Mouse (Mus musculus) liver, embryonic 11.5 days (tissue): Measurements from ENCODE around the gene Stag1. TPM values are rescaled to one million over a fixed set of nuclear protein-coding genes. Genes with fewer than 3 reads are reported as not detected.

ENCODE experiments used
- ATAC-seq: fragments of 200-750 bp; cut with Nextera tagmentation; replicated peaks from 2 replicates; pipeline ENCODE4 v1.8.0; 2017; ENCODE audit warnings: moderate number of reproducible peaks, mild to moderate bottlenecking, moderate TSS enrichment, moderate library complexity; ENCODE audit not compliant: low FRiP score
- DNase-seq: peaks from one replicate; pipeline ENCODE4 v3.0.0-alpha.2; 2017; ENCODE audit warnings: low spot score
- H3K27ac ChIP-seq: fragments of 300-500 bp; sonication (generic); 2 replicates; pipeline ENCODE4 v1.5.1; 2014; ENCODE audit warnings: mild to moderate bottlenecking, low read depth, low read length, control low read depth
- H3K27me3 ChIP-seq: fragments of 300-500 bp; sonication (generic); replicated peaks from 2 replicates; pipeline ENCODE4 v1.6.1; 2014; ENCODE audit warnings: low read length, mixed read lengths; ENCODE audit not compliant: control insufficient read depth, insufficient read depth
- H3K36me3 ChIP-seq: fragments of 300-500 bp; sonication (generic); 2 replicates; pipeline ENCODE4 v1.6.1; 2014; ENCODE audit warnings: mild to moderate bottlenecking, low read length, moderate library complexity, mixed read lengths; ENCODE audit not compliant: control insufficient read depth, insufficient read depth
- H3K4me1 ChIP-seq: fragments of 300-500 bp; sonication (generic); replicated peaks from 2 replicates; pipeline ENCODE4 v1.6.1; 2014; ENCODE audit warnings: low read length, mixed read lengths; ENCODE audit not compliant: control insufficient read depth, insufficient read depth
- H3K4me2 ChIP-seq: fragments of 300-500 bp; sonication (generic); 2 replicates; pipeline ENCODE4 v1.6.1; 2014; ENCODE audit warnings: mild to moderate bottlenecking, control low read depth, moderate library complexity
- H3K4me3 ChIP-seq: fragments of 300-500 bp; sonication (generic); 2 replicates; pipeline ENCODE4 v1.5.1; 2014; ENCODE audit warnings: low read depth, low read length, control low read depth
- H3K9ac ChIP-seq: fragments of 300-500 bp; sonication (generic); 2 replicates; pipeline ENCODE4 v1.6.1; 2014; ENCODE audit warnings: low read depth, low read length, control low read depth
- H3K9me3 ChIP-seq: fragments of 300-500 bp; sonication (generic); 2 replicates; pipeline ENCODE4 v1.6.1; 2016; ENCODE audit warnings: low read length, inconsistent platforms, mixed read lengths; ENCODE audit not compliant: control insufficient read depth
- WGBS: fragments of 180-500 bp; shearing (Covaris S2); extraction: QIAGEN DNeasy Blood & Tissue Kit; methylation state at CpG from one replicate; pipeline ENCODE4 v1.1.7; 2014; 5-methylcytosine and 5-hydroxymethylcytosine counted together
- polyA plus RNA-seq: library from polyadenylated mRNA; unstranded; fragments of >200 nt; fragmentation: Nextera tagmentation; extraction: Ambion mirVana; gene quantifications from 2 replicates; pipeline ENCODE4 v1.2.1, GENCODE M21; 2014

Gene Stag1
- polyA plus RNA-seq, 1 experiment from 2014 or later: 32.3 TPM

DNA sequence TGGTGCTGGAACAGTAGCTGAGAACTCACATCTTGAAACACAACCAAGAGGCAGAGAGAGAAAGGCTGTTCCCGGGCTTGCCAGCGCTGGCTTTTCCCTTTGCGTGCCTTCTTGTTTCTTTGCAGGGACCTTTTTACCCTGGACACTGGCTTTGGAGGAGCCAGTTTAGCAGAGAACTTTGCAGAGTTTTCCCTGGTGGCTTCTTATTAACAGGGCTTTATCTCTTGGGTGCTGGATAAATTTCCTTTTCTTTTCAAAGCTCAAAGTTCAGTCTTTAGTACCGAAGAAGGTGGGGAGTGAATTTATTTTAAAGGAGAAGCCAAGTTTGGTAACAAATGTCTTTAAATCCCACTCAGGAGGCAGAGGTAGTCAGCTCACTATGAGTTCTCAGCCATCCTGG, 329.0 kb downstream of the Stag1 start:
- H3K4me3 ChIP-seq: no peak overlapping the region
- H3K27me3 ChIP-seq: no peaks in the 10 kb centered on the region
- no peaks in the 10 kb centered on the region for H3K9me3 ChIP-seq
- ATAC-seq (no peak), DNase-seq (no peak)
- no peaks in the 10 kb centered on the region for H3K4me1 ChIP-seq
- no peak overlapping the region for H3K27ac ChIP-seq
- 89% methylated on average over 4 of the region's 4 CpGs for WGBS
- no peak overlapping the region for H3K9ac ChIP-seq
- peaks cover 12% of the 10 kb centered on the region for H3K36me3 ChIP-seq
- H3K4me2 ChIP-seq: no peak overlapping the region

DNA sequence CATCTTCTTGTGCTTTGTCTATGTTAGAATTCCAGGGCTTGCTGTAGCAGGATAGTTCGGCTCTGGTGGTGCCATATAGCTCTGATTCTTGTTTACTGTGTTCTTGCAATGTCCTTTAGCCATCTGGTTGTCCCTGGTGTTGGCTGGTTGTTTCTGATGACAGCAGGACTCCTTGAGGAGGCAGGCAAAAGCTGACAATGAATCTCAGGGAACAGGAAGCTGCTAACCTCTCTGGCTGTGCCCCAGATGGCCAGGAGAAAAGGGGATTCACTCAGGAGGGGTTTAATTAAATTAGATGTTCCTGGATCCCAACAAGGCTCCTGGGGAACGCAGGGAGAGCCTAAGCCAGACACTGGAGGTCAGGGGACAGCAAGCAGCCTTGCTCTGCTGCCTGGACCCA, 344.4 kb downstream of the Stag1 start:
- no peaks in the 10 kb centered on the region for H3K4me1 ChIP-seq
- H3K9me3 ChIP-seq: no peaks in the 10 kb centered on the region
- DNase-seq (no peak), ATAC-seq (no peak)
- 74% methylated on average over 2 of the region's 2 CpGs for WGBS
- H3K4me3 ChIP-seq: no peak overlapping the region
- no peak overlapping the region for H3K9ac ChIP-seq
- H3K4me2 ChIP-seq: no peak overlapping the region
- H3K27me3 ChIP-seq: no peaks in the 10 kb centered on the region
- H3K36me3 ChIP-seq: no peaks in the 10 kb centered on the region
- no peak overlapping the region for H3K27ac ChIP-seq

DNA sequence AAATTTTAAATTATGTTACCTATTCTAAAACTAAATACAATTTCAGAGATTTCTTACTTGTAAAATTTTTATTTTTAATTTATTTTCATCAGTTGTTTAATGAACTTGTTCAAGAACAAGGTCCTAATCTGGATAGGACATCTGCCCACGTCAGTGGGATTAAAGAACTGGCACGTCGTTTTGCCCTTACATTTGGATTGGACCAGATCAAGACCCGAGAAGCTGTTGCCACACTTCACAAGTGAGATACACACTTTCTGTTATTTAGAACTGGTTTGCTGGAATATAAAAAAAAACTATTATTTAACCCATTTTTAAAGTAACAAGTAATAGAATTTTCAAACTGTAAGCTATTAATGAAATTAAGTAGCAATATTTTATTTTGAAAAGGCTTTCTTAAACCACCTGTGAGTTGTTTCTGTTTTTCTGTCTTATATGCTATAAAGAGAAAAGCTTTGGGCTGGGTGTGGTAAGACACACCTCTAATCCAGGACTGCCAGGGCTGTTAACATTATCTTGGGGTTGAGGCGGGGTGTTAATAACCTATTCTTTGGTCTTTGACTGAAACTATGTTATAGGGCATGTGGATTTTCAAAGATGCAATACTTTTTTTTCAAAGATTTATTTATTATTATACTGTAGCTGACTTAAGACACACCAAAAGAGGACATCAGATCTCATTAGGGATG, 347.2 kb downstream of the Stag1 start:
- no peak overlapping the region for H3K4me2 ChIP-seq
- no peak overlapping the region for H3K9ac ChIP-seq
- H3K4me1 ChIP-seq: no peaks in the 10 kb centered on the region
- no peaks in the 10 kb centered on the region for H3K9me3 ChIP-seq
- no peak for DNase-seq
- no peak overlapping the region for H3K27ac ChIP-seq
- no peaks in the 10 kb centered on the region for H3K36me3 ChIP-seq
- no peak overlapping the region for H3K4me3 ChIP-seq
- no peaks in the 10 kb centered on the region for H3K27me3 ChIP-seq
- no peak for ATAC-seq
- 87% methylated on average over 5 of the region's 5 CpGs for WGBS

DNA sequence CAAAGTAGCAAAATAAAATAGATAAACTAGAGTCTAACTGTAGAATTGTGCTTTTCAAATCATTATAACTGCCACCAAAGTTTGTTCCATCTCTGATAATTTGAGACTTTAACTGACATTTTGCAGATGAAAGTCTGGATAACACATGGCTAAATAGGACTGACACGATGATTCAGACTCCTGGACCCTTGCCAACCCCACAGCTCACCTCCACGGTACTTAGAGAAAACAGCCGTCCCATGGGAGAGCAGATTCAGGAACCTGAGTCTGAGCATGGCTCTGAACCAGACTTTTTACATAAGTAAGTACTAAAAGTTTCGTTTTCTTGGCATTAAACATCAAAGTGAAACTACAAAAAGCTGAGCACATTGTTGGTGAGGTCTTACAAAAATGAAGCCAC, 353.9 kb downstream of the Stag1 start:
- no peak for ATAC-seq
- Histone ChIP-seq H3K9ac (no peak overlapping the region), H3K4me3 (no peak overlapping the region), H3K27me3 (no peaks in the 10 kb centered on the region), H3K36me3 (peaks cover 7% of the 10 kb centered on the region; the same call in 1 of the 2 replicates), H3K4me2 (no peak overlapping the region), H3K4me1 (no peaks in the 10 kb centered on the region), H3K27ac (no peak overlapping the region), H3K9me3 (no peaks in the 10 kb centered on the region)
- no peak for DNase-seq
- 81% methylated on average over 4 of the region's 4 CpGs for WGBS

DNA sequence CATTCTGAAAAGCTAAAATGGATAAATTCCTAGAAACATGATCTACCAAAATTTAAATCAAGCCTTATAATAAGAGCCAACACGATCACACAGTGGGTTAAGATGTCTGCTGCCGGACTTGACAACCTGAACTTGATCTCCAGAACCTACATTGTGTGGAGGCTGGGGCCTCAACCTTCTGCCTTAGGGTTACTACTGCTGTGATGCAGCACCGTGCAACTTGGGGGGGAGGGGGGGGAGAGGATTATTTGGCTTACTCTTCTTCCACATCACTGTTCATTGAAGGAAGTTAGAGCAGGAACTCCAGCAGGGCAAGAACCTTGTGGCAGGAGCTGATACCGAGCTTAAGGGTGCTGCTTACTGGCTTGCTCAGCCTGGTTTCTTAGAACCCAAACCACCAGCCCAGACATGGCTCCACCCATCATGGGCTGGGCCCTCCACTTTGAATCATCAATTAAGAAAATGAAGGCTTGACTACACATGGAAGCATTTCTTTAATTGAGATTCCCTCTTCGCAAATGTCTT, 365.4 kb downstream of the Stag1 start:
- 60% methylated on average over 5 of the region's 5 CpGs for WGBS
- Histone ChIP-seq H3K36me3 (no peaks in the 10 kb centered on the region), H3K4me1 (no peaks in the 10 kb centered on the region), H3K4me3 (no peak overlapping the region), H3K4me2 (no peak overlapping the region), H3K9me3 (no peaks in the 10 kb centered on the region), H3K27ac (no peak overlapping the region), H3K27me3 (no peaks in the 10 kb centered on the region), H3K9ac (no peak overlapping the region)
- peak; percentile 93 for ATAC-seq
- no peak for DNase-seq

DNA sequence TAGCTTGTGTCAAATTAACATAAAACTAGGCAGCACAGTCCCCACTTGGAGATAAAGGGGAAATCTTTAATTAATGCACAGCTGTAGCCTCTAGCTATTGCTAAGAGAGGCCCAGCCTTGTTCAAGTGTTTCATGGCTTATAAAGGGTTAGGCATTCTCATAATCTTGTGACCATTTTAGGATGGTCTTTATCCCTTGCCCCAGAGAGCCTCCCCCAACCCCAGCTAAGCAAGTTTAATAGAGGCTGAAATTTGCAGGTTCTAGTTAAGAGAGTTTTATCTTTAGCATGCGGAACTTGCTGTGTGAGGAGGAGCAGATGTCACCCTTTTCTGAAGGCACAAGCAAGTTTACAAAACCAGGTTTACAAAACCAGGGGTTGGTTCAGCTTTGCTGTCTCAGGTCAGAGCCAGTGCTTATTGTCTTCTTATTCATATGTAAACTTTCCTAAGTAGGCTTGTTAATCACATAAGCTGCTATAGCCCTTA, 365.9 kb downstream of the Stag1 start:
- Histone ChIP-seq H3K36me3 (no peaks in the 10 kb centered on the region), H3K4me1 (no peaks in the 10 kb centered on the region), H3K9ac (no peak overlapping the region), H3K4me3 (no peak overlapping the region), H3K9me3 (no peaks in the 10 kb centered on the region), H3K4me2 (no peak overlapping the region), H3K27ac (no peak overlapping the region), H3K27me3 (no peaks in the 10 kb centered on the region)
- WGBS: 66% methylated on average over 1 of the region's 1 CpGs
- ATAC-seq (peak; percentile 41; the same call in 1 of the 2 replicates), DNase-seq (no peak)

DNA sequence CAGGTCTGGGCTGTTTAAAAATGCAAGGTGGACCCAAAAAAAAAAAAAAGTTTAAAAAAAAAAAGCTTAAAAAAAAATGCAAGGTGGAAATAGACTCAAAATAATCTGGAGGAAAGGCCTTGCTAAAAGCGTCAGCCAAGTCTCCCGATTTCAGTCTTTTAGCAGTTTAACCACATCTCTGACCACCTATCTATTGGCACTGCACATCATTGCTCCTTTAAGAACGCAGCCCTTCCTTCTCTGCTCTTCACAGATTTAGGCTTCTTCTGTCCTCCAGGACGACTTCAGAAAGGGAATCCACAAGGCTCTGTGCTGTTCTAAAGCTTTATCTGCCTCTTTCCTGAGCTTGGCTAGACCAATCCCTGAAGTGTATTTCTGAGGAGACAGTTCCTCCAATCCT, 366.5 kb downstream of the Stag1 start:
- H3K9ac ChIP-seq: no peak overlapping the region
- H3K9me3 ChIP-seq: no peaks in the 10 kb centered on the region
- H3K36me3 ChIP-seq: no peaks in the 10 kb centered on the region
- no peak overlapping the region for H3K4me3 ChIP-seq
- H3K4me2 ChIP-seq: no peak overlapping the region
- no peak for ATAC-seq
- H3K27me3 ChIP-seq: no peaks in the 10 kb centered on the region
- no peak for DNase-seq
- 76% methylated on average over 4 of the region's 4 CpGs for WGBS
- no peaks in the 10 kb centered on the region for H3K4me1 ChIP-seq
- H3K27ac ChIP-seq: no peak overlapping the region

DNA sequence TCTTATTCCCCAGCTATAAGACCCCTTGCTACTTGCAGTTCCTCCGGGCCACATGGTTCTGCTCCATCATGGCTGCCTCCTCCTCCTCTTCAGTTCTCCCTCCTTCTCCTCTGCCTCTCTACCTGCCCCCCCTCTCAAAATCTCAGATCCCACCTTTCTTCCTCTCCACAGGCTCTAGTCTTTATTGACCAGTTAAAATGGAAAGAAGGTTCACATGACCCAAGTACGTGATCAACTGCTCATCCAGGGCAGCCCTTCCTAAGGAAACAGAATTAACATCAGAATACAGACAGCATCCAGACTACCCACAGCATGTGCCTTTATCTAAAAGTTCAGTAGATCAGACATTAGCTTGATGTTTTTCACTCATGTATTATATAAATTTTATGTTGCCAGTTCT, 371.9 kb downstream of the Stag1 start:
- WGBS: 82% methylated on average over 2 of the region's 2 CpGs
- H3K4me2 ChIP-seq: no peak overlapping the region
- H3K4me3 ChIP-seq: no peak overlapping the region
- H3K36me3 ChIP-seq: no peaks in the 10 kb centered on the region
- peaks cover 2% of the 10 kb centered on the region; the same call in 1 of the 2 replicates for H3K9me3 ChIP-seq
- H3K9ac ChIP-seq: no peak overlapping the region
- H3K4me1 ChIP-seq: no peaks in the 10 kb centered on the region
- DNase-seq (no peak), ATAC-seq (no peak)
- H3K27me3 ChIP-seq: no peaks in the 10 kb centered on the region
- no peak overlapping the region for H3K27ac ChIP-seq

DNA sequence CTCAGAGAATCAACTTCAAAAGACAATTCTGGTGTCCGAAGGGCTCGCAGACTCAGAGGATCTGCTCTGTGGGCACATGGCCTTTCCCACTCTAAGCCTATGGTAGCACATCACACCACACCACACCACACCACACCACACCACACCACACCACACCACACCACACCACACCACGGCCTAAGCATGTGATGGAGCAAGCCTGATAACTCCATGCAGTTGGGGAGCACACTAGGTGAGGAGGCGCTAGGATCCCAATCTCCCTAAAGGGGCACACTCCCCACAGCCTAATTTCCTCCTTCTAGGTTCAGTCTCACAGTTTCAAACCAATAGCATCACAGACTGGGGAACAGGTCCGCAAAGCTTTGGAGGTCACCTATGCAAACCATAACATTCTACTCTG, 381.1 kb downstream of the Stag1 start:
- Histone ChIP-seq H3K4me3 (no peak overlapping the region), H3K27me3 (no peaks in the 10 kb centered on the region), H3K9me3 (no peaks in the 10 kb centered on the region), H3K27ac (no peak overlapping the region), H3K36me3 (no peaks in the 10 kb centered on the region), H3K9ac (no peak overlapping the region), H3K4me1 (no peaks in the 10 kb centered on the region), H3K4me2 (no peak overlapping the region)
- WGBS: 89% methylated on average over 5 of the region's 5 CpGs
- ATAC-seq (no peak), DNase-seq (no peak)
